Mouse (Mus musculus) ES-Bruce4 (cell line): ENCODE data around the gene Frmd4a. TPM values are rescaled to one million over a fixed set of nuclear protein-coding genes. Genes with fewer than 3 reads are reported as not detected.
"Not testable (repeated sequence)": the region's sequence is repeated elsewhere in the genome, so short reads cannot be mapped to it uniquely, and the experiment has no call there.

Source experiments
- H3K27ac ChIP-seq: 2 replicates; pipeline ENCODE4 v1.5.1; 2012; ENCODE audit warnings: low read length, inconsistent platforms; ENCODE audit not compliant: insufficient read depth
- H3K27me3 ChIP-seq: 2 replicates; pipeline ENCODE4 v1.6.1; 2012; ENCODE audit warnings: mild to moderate bottlenecking, low read length, inconsistent platforms; ENCODE audit not compliant: control insufficient read depth, poor library complexity, insufficient read depth, severe bottlenecking
- H3K36me3 ChIP-seq: 2 replicates; pipeline ENCODE4 v1.6.1; 2012; ENCODE audit warnings: inconsistent platforms, mild to moderate bottlenecking, low read length, moderate library complexity; ENCODE audit not compliant: control insufficient read depth, poor library complexity, insufficient read depth, severe bottlenecking
- H3K4me1 ChIP-seq: one replicate; pipeline ENCODE4 v1.8.1; 2011; ENCODE audit warnings: low read length; ENCODE audit not compliant: control insufficient read depth, insufficient read depth
- H3K4me3 ChIP-seq: 2 replicates; pipeline ENCODE4 v1.5.1; 2011; ENCODE audit warnings: low read depth, mild to moderate bottlenecking, low read length
- H3K9ac ChIP-seq: 2 replicates; pipeline ENCODE4 v1.6.1; 2012; ENCODE audit warnings: low read depth, mild to moderate bottlenecking, inconsistent platforms; ENCODE audit not compliant: poor library complexity, severe bottlenecking
- H3K9me3 ChIP-seq: replicated peaks from 2 replicates; pipeline ENCODE4 v1.6.1; 2012; ENCODE audit warnings: mild to moderate bottlenecking, low read length, inconsistent platforms; ENCODE audit not compliant: control insufficient read depth, poor library complexity, insufficient read depth, severe bottlenecking
- CTCF ChIP-seq: IDR thresholded peaks from one replicate; pipeline ENCODE4 v1.8.1; 2011; ENCODE audit warnings: low read depth, low read length
- EP300 ChIP-seq: IDR thresholded peaks from 2 replicates; pipeline ENCODE4 v1.6.1; 2011; ENCODE audit warnings: low read depth, low read length; ENCODE audit not compliant: insufficient read depth
- POLR2A ChIP-seq: IDR thresholded peaks from one replicate; pipeline ENCODE4 v1.8.1; 2011; ENCODE audit warnings: low read length; ENCODE audit not compliant: insufficient read depth
- polyA plus RNA-seq: library from polyadenylated mRNA; stranded (reverse); fragments of >200 nt; gene quantifications from 2 replicates; pipeline ENCODE4 v1.2.4, GENCODE M21; 2011; ENCODE audit warnings: low read depth; ENCODE audit not compliant: missing spikeins, insufficient read depth, insufficient read length

The Frmd4a gene
- polyA plus RNA-seq, 1 experiment = 5.6 TPM

GRCm38 (mm10) chr2:4252541-4253291 is 235.2 kb downstream of the Frmd4a start:
- Histone ChIP-seq H3K4me3 (no peak overlapping the region), H3K27ac (no peak overlapping the region), H3K9me3 (no peaks in the 10 kb centered on the region), H3K36me3 (no peaks in the 10 kb centered on the region), H3K9ac (no peak overlapping the region), H3K4me1 (no peaks in the 10 kb centered on the region), H3K27me3 (no peaks in the 10 kb centered on the region)
- TF ChIP-seq POLR2A = no peak
- no peak for TF ChIP-seq CTCF
- no peak for TF ChIP-seq EP300

GRCm38 (mm10) chr2:4253348-4253747 is 235.8 kb downstream of the Frmd4a start:
- Histone ChIP-seq H3K27me3 (no peaks in the 10 kb centered on the region), H3K9me3 (no peaks in the 10 kb centered on the region), H3K4me1 (no peaks in the 10 kb centered on the region), H3K9ac (no peak overlapping the region), H3K27ac (no peak overlapping the region), H3K36me3 (no peaks in the 10 kb centered on the region), H3K4me3 (no peak overlapping the region)
- TF ChIP-seq EP300 = no peak
- no peak for TF ChIP-seq POLR2A
- TF ChIP-seq CTCF = no peak

- no peaks in the 10 kb centered on the region for H3K27me3 ChIP-seq
- H3K36me3 ChIP-seq = no peaks in the 10 kb centered on the region
- H3K9ac ChIP-seq = no peak overlapping the region
- no peak overlapping the region for H3K27ac ChIP-seq
- no peak overlapping the region for H3K4me3 ChIP-seq
- TF ChIP-seq POLR2A (no peak), EP300 (no peak), CTCF (no peak)
- H3K4me1 ChIP-seq = no peaks in the 10 kb centered on the region
- H3K9me3 ChIP-seq = no peaks in the 10 kb centered on the region
Observed at GRCm38 (mm10) chr2:4254083-4254482, 236.6 kb downstream of the Frmd4a start.

- H3K9ac ChIP-seq = no peak overlapping the region
- H3K9me3 ChIP-seq = no peaks in the 10 kb centered on the region
- TF ChIP-seq CTCF (no peak), POLR2A (no peak), EP300 (no peak)
- H3K27ac ChIP-seq = no peak overlapping the region
- no peaks in the 10 kb centered on the region for H3K4me1 ChIP-seq
- H3K36me3 ChIP-seq = no peaks in the 10 kb centered on the region
- H3K27me3 ChIP-seq = no peaks in the 10 kb centered on the region
- no peak overlapping the region for H3K4me3 ChIP-seq
Observed at GRCm38 (mm10) chr2:4256242-4256641, 238.7 kb downstream of the Frmd4a start.

GRCm38 (mm10) chr2:4257604-4258003 is 240.1 kb downstream of the Frmd4a start:
- no peak for TF ChIP-seq EP300
- no peak for TF ChIP-seq POLR2A
- no peak overlapping the region for H3K4me3 ChIP-seq

GRCm38 (mm10) chr2:4258803-4259202 is 241.3 kb downstream of the Frmd4a start:
- not testable (repeated sequence) for H3K36me3 ChIP-seq, H3K9ac ChIP-seq, H3K27me3 ChIP-seq, H3K9me3 ChIP-seq, H3K4me3 ChIP-seq, H3K4me1 ChIP-seq, H3K27ac ChIP-seq

More at GRCm38 (mm10) chr2:4257604-4258003, 240.1 kb downstream of the Frmd4a start:
- Histone ChIP-seq H3K27me3 (no peaks in the 10 kb centered on the region), H3K27ac (no peak overlapping the region), H3K36me3 (no peaks in the 10 kb centered on the region), H3K4me1 (peaks cover 1% of the 10 kb centered on the region), H3K9ac (no peak overlapping the region), H3K9me3 (no peaks in the 10 kb centered on the region)
